Mouse (Mus musculus) lung, embryonic 14.5 days (tissue): ENCODE results near the gene Tmem184c. TPM values are rescaled to one million over a fixed set of nuclear protein-coding genes. Genes with fewer than 3 reads are reported as not detected.
A peak's percentile ranks its signal among the peaks of the same experiment; 100 is the strongest.

Experiments
- ATAC-seq: fragments of 200-750 bp; cut with Nextera tagmentation; 2 replicates; pipeline ENCODE4 v1.8.0; 2017; ENCODE audit warnings: mild to moderate bottlenecking, moderate TSS enrichment, moderate library complexity; ENCODE audit not compliant: insufficient read depth
- DNase-seq: peaks from one replicate; pipeline ENCODE4 v3.0.0-alpha.2; 2015
- H3K27ac ChIP-seq: fragments of 300-500 bp; sonication (generic); 2 replicates; pipeline ENCODE4 v1.5.1; 2014; ENCODE audit warnings: low read depth, mild to moderate bottlenecking, moderate library complexity
- H3K27me3 ChIP-seq: fragments of 300-500 bp; sonication (generic); 2 replicates; pipeline ENCODE4 v1.6.1; 2014; ENCODE audit warnings: low read length, control low read depth; ENCODE audit not compliant: insufficient read depth
- H3K36me3 ChIP-seq: fragments of 300-500 bp; sonication (generic); 2 replicates; pipeline ENCODE4 v1.6.1; 2014; ENCODE audit warnings: control low read depth; ENCODE audit not compliant: insufficient read depth
- H3K4me1 ChIP-seq: fragments of 300-500 bp; sonication (generic); 2 replicates; pipeline ENCODE4 v1.6.1; 2014; ENCODE audit warnings: antibody characterized with exemption, control low read depth; ENCODE audit not compliant: insufficient read depth
- H3K4me2 ChIP-seq: fragments of 300-500 bp; sonication (generic); 2 replicates; pipeline ENCODE4 v1.6.1; 2014; ENCODE audit warnings: mild to moderate bottlenecking
- H3K4me3 ChIP-seq: fragments of 300-500 bp; sonication (generic); 2 replicates; pipeline ENCODE4 v1.5.1; 2014; ENCODE audit warnings: low read depth, low read length
- H3K9ac ChIP-seq: fragments of 300-500 bp; sonication (generic); 2 replicates; pipeline ENCODE4 v1.6.1; 2014
- H3K9me3 ChIP-seq: fragments of 300-500 bp; sonication (generic); 2 replicates; pipeline ENCODE4 v1.6.1; 2016; ENCODE audit warnings: low read depth, low read length, control low read depth
- CTCF ChIP-seq: IDR thresholded peaks from 2 replicates; pipeline ENCODE4 v1.5.1; 2016; ENCODE audit warnings: antibody characterized with exemption, low read depth
- WGBS: fragments of 180-500 bp; shearing (Covaris S2); extraction: QIAGEN DNeasy Blood & Tissue Kit; methylation state at CpG from one replicate; pipeline ENCODE4 v1.1.7; 2014; 5-methylcytosine and 5-hydroxymethylcytosine counted together
- polyA plus RNA-seq: library from polyadenylated mRNA; unstranded; fragments of >200 nt; fragmentation: Nextera tagmentation; extraction: Ambion mirVana; gene quantifications from 2 replicates; pipeline ENCODE4 v1.2.1, GENCODE M21; 2014

The Tmem184c gene
- polyA plus RNA-seq, 1 experiment from 2014 or later = 38.5 TPM

DNA sequence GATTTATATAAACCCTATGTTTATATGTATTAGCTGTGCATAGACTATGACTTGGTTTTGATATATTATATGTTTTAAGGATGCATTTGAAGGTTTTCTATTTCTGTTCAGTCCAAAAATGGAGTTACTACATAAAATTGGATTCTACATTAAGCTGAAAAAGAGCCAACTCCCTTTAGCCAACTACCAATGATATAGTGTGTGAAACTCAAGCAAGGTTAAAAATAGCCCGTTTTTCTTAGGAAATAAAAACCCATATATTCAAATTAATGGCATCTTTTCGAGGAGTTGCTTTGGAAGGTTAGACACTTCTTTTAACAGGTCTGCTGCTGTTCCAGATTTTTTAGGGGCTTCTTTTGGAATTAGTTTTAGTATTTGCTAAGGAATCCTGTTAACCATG lies 22.7 kb upstream of the Tmem184c start:
- 34% methylated on average over 2 of the region's 2 CpGs for WGBS

DNA sequence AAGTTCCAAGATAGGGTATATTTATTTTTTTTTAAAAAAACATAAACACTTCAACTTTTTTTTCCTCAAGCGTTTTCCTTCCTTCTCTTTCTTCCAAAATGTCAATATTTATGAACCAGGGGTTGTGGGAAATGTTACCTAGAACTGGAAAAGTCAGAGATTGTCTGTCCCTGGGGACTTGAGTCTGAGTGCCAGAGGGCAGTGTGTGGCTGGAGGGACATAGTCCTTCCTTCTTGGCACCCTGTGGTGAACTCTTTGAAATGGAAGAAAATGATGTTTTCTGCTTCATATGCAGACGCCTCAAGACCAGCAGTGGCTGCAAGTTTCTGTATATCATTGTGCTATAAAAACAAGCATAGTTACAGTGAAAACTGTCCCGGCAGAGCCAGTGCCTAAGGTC lies 20.2 kb upstream of the Tmem184c start:
- ATAC-seq (no peak), DNase-seq (peak; percentile 50)
- Histone ChIP-seq H3K9me3 (no peaks in the 10 kb centered on the region), H3K36me3 (no peaks in the 10 kb centered on the region), H3K27me3 (no peaks in the 10 kb centered on the region), H3K27ac (peak overlapping the region; percentile 71; the same call in 1 of the 2 replicates), H3K4me2 (no peak overlapping the region), H3K4me3 (no peak overlapping the region), H3K9ac (no peak overlapping the region), H3K4me1 (no peaks in the 10 kb centered on the region)
- no peak for TF ChIP-seq CTCF
- WGBS = 20% methylated on average over 3 of the region's 3 CpGs

More for the DNA sequence above, 22.7 kb upstream of the Tmem184c start:
- no peak overlapping the region for H3K9ac ChIP-seq
- no peaks in the 10 kb centered on the region for H3K27me3 ChIP-seq
- TF ChIP-seq CTCF = no peak
- no peaks in the 10 kb centered on the region for H3K9me3 ChIP-seq
- H3K36me3 ChIP-seq = no peaks in the 10 kb centered on the region
- no peak overlapping the region for H3K4me3 ChIP-seq
- H3K27ac ChIP-seq = peak overlapping the region; percentile 50; the same call in 1 of the 2 replicates
- H3K4me1 ChIP-seq = no peaks in the 10 kb centered on the region
- ATAC-seq (no peak), DNase-seq (peak; percentile 60)
- H3K4me2 ChIP-seq = no peak overlapping the region

DNA sequence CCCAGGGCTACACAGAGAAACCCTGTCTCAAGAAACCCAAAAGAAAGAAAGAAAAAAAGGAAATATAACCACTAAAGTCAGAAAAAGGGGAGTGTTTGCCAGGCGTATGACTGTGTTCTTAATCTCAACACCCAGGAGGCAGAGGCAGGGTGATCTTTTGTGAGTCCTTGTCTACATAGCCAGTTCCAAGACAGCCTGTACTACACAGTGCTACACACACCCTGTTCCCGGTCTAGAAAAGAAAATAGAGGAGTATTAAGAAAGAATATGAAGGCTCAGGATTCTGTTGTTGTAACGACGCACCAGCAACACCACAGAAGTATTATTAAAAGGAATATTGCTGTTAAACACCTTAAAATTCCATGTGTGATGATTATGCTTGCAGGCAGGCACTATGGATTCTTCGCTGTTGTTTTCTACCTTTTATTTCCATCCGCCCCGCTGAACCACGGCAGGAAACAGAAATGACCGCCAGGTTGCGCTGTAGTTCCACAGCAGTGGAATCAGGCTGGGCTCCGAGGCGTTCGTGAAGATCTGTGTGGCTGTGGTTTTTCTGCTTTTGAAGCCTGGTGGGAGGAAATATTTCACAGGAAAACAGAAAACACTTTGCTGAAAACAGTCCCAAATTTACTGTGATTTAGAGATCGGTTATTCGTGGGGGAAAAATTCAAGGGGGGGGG lies 19.5 kb upstream of the Tmem184c start:
- no peaks in the 10 kb centered on the region for H3K9me3 ChIP-seq
- ATAC-seq (peak; percentile 81), DNase-seq (peak; percentile 97)
- H3K4me1 ChIP-seq = no peaks in the 10 kb centered on the region
- no peak overlapping the region for H3K4me2 ChIP-seq
- H3K9ac ChIP-seq = no peak overlapping the region
- H3K27me3 ChIP-seq = no peaks in the 10 kb centered on the region
- no peak overlapping the region for H3K4me3 ChIP-seq
- no peaks in the 10 kb centered on the region for H3K36me3 ChIP-seq
- H3K27ac ChIP-seq = peak overlapping the region; percentile 59; the same call in 1 of the 2 replicates
- 17% methylated on average over 15 of the region's 15 CpGs for WGBS
- TF ChIP-seq CTCF = peak; percentile 98

DNA sequence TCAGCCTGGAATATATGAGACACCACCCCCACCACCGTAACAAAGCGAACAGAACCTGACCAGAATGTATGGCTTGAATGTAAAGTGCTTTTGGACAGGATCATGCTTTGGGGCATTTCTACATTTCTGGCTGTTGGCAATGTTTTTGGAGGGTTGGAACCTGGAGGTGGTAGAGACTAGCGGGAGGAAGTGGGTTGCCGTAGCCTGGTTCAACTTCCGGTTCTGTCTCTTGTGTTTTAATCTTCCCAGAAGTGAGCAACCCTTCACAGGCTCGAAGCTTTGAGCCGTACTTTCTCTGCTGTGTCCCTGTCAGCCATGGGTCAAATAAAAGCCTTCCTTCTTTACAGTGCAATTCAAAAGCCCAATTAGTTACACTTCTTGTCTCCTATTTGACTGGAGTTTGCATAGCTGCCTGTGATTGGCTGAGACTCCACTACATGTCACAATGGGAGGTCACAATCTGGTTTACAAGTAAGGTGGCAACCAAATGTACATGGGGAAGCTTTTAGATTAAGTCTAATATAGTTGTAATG lies 13.2 kb upstream of the Tmem184c start:
- no peak overlapping the region for H3K9ac ChIP-seq
- H3K36me3 ChIP-seq = no peaks in the 10 kb centered on the region
- 84% methylated on average over 7 of the region's 7 CpGs for WGBS
- H3K27me3 ChIP-seq = no peaks in the 10 kb centered on the region
- TF ChIP-seq CTCF = no peak
- DNase-seq (no peak), ATAC-seq (no peak)
- no peaks in the 10 kb centered on the region for H3K9me3 ChIP-seq
- H3K4me2 ChIP-seq = no peak overlapping the region
- H3K27ac ChIP-seq = no peak overlapping the region
- no peak overlapping the region for H3K4me3 ChIP-seq
- no peaks in the 10 kb centered on the region for H3K4me1 ChIP-seq

DNA sequence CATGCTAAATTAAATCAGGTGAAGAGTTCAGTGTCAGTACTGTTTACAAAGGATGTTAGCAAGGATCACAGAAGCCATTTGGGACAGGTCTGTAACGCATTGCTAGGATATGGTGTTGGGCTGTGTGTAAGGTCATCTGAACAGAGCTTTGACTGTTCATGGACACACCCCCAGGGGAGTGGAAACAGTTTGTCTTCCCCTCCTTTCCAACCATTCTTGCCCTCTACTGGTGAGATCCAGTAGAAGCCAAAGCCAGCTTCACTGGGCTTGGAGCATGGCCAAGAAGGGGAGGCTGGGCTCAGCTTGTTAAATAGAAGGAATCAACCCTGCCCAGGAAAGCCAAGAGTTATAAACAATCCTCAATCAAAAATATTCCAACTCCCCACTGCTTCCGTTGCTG lies 7.4 kb upstream of the Tmem184c start:
- Histone ChIP-seq H3K36me3 (no peaks in the 10 kb centered on the region), H3K4me1 (no peaks in the 10 kb centered on the region), H3K27ac (no peak overlapping the region), H3K9ac (no peak overlapping the region), H3K27me3 (no peaks in the 10 kb centered on the region), H3K4me3 (no peak overlapping the region), H3K9me3 (no peaks in the 10 kb centered on the region), H3K4me2 (no peak overlapping the region)
- DNase-seq = peak; percentile 92
- peak; percentile 85; the same call in 1 of the 2 replicates for ATAC-seq
- TF ChIP-seq CTCF = peak; percentile 73
- WGBS = 24% methylated on average over 2 of the region's 2 CpGs

DNA sequence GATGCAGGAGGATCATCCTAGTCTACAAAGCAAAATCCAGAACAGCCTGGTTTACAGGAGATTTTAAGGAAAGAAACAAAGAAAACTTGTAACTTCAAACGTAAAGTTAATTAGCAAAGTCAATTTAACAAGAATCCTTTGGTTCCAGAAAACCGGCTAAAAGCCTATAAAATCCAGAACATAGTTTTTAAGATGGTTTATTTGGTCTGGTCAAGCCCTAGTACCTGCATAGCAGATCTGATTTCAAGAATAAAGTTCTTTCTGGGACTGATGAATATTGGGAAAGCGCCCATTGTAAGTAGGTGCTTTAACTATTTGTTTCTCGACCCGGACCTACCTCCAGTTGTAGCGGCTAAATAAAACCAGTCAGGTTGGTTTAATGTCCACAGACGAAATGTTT lies 877 bp downstream of the Tmem184c start:
- TF ChIP-seq CTCF = no peak
- 10% methylated on average over 7 of the region's 7 CpGs for WGBS
- Histone ChIP-seq H3K27ac (no peak overlapping the region), H3K9me3 (no peaks in the 10 kb centered on the region), H3K9ac (peak overlapping the region; percentile 68), H3K4me2 (peak overlapping the region; percentile 79), H3K36me3 (peaks cover 8% of the 10 kb centered on the region; the same call in 1 of the 2 replicates), H3K27me3 (no peaks in the 10 kb centered on the region), H3K4me1 (peaks cover 7% of the 10 kb centered on the region; the same call in 1 of the 2 replicates), H3K4me3 (peak overlapping the region; percentile 80)
- ATAC-seq (no peak), DNase-seq (no peak)

DNA sequence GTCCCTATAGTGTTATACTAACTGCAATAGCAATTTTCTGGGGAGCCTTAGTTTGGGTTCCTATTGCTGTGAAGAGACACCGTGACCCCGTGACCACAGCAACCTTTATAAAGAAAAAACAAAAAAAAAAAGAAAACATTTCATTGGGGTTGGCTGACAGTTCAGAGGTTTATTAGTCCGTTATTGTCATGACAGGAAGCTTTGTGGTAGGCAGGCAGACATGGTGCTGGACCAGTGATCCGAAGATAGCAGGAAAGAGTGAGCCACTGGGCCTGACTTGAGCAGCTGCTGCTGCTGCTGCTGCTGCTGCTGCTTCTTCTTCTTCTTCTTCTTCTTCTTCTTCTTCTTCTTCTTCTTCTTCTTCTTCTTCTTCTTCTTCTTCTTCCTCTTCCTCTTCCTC lies 26.3 kb downstream of the Tmem184c start:
- peaks cover 25% of the 10 kb centered on the region for H3K36me3 ChIP-seq
- no peak overlapping the region for H3K4me2 ChIP-seq
- no peaks in the 10 kb centered on the region for H3K4me1 ChIP-seq
- H3K27ac ChIP-seq = no peak overlapping the region
- DNase-seq (no peak), ATAC-seq (no peak)
- no peaks in the 10 kb centered on the region for H3K9me3 ChIP-seq
- 84% methylated on average over 4 of the region's 4 CpGs for WGBS
- no peak overlapping the region for H3K4me3 ChIP-seq
- H3K27me3 ChIP-seq = no peaks in the 10 kb centered on the region
- no peak overlapping the region for H3K9ac ChIP-seq
- TF ChIP-seq CTCF = no peak
